Mouse (Mus musculus): ENCODE measurements around the gene Wdr37.

DNA sequence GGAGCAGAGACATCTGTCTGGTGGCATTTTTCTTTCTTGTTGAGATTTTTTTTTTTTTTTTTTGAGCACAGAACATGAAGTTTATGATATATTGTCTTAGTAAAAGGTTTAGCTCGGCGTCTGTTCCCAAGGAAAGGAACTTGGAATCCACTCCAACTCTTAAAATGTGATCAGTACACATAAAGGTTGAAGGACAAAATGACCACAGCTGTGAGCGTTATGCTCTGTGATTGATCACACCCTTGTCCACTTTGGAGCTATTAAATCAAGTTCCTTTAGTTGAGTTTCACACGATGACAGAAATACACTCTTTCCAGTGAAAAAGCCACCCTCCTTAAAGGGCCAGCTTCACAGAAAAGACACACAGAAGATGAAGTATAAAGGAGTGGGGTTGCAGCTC lies 101.1 kb downstream of the Wdr37 start:
- no peak for TF ChIP-seq POLR2A (IDR thresholded peaks at IDR 0.05; ENCODE audit: low read depth, low read length)
- TF ChIP-seq CTCF (IDR thresholded peaks at IDR 0.05; ENCODE audit: extremely low read depth, insufficient read depth, insufficient read length, insufficient replicate concordance) = no peak

Data from spleen, adult 2 months (tissue).